Mouse (Mus musculus) lung, adult 2 months (tissue): ENCODE data around the gene Zfp93.

Experiments used
- CTCF ChIP-seq: fragments of 200-500 bp; IDR thresholded peaks from 2 replicates; pipeline ENCODE4 v1.5.1; 2011; ENCODE audit warnings: mild to moderate bottlenecking, low read length, control low read depth; ENCODE audit not compliant: insufficient read depth
- POLR2A ChIP-seq: fragments of 200-500 bp; IDR thresholded peaks from 2 replicates; pipeline ENCODE4 v1.6.1; 2011; ENCODE audit warnings: low read depth, mild to moderate bottlenecking, control low read depth, low read length, borderline replicate concordance; ENCODE audit errors: extremely low read depth

DNA sequence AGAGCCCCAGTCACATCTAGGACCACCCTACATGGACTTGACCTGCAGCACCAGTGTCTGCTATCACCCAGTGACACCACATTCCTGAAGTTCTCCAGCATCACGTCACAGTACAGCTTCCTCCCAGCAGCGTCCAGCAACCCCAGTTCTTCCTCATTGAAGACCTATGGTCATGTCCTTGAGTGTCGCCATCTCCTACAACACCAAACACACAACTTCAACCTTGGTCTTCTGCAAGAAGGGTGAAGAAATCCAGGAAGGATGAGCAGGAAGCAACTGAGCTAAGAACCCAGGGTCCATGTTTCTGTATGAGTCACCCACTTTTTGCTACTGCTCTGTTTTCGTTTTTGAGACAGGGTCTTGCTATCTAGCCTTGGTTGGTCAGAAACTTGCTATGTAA lies 52.4 kb downstream of the Zfp93 start:
- TF ChIP-seq CTCF: no peak
- TF ChIP-seq POLR2A: no peak
